Mouse (Mus musculus): Measurements from ENCODE around the gene Wipf2. TPM values are rescaled to one million over a fixed set of nuclear protein-coding genes. Genes with fewer than 3 reads are reported as not detected.

Wipf2 gene
- polyA plus RNA-seq, 1 experiment: 27.3 TPM

GRCm38 (mm10) chr11:98889977-98890376 lies 26.5 kb downstream of the Wipf2 start:
- Histone ChIP-seq H3K4me3 (ENCODE audit: low read depth, low read length) (no peak overlapping the region), H3K4me1 (ENCODE audit: control insufficient read depth, insufficient read depth, insufficient read length, low read length) (peaks cover 10% of the 10 kb centered on the region), H3K36me3 (ENCODE audit: control insufficient read depth, insufficient read depth, low read length) (peaks cover 80% of the 10 kb centered on the region), H3K27ac (ENCODE audit: insufficient read depth, low read depth, low read length) (no peak overlapping the region), H3K27me3 (ENCODE audit: control insufficient read depth, insufficient read depth, low read length) (no peaks in the 10 kb centered on the region)
- WGBS: 91% methylated on average over 5 of the region's 5 CpGs
- TF ChIP-seq CTCF (IDR thresholded peaks at IDR 0.05; ENCODE audit: extremely low read depth, insufficient read length, insufficient replicate concordance, low read depth, low read length) (no peak), POLR2A (IDR thresholded peaks at IDR 0.05; ENCODE audit: low read depth, low read length) (no peak)

DNA sequence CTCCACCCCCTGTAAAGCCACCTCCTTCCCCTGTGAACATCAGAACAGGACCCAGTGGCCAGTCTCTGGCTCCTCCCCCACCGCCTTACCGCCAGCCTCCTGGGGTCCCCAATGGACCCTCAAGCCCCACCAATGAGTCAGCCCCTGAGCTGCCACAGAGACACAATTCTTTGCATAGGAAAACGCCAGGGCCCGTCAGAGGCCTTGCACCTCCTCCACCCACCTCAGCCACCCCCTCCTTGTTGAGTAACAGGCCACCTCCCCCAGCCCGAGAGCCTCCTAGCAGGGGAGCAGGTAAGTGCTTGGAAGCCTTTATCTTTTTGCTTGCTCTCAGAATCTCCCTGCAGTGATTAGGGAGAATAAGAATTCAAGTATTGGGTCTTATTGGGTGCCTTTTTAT lies 29.0 kb downstream of the Wipf2 start:
- WGBS: 86% methylated on average over 5 of the region's 5 CpGs
- Histone ChIP-seq H3K4me1 (ENCODE audit: control insufficient read depth, insufficient read depth, insufficient read length, low read length) (peaks cover 6% of the 10 kb centered on the region; the same call in 1 of the 2 replicates), H3K27ac (ENCODE audit: insufficient read depth, low read depth, low read length) (no peak overlapping the region), H3K27me3 (ENCODE audit: control insufficient read depth, insufficient read depth, low read length) (no peaks in the 10 kb centered on the region), H3K4me3 (ENCODE audit: low read depth, low read length) (no peak overlapping the region), H3K36me3 (ENCODE audit: control insufficient read depth, insufficient read depth, low read length) (peaks cover 87% of the 10 kb centered on the region)
- TF ChIP-seq POLR2A (IDR thresholded peaks at IDR 0.05; ENCODE audit: low read depth, low read length) (no peak), CTCF (IDR thresholded peaks at IDR 0.05; ENCODE audit: extremely low read depth, insufficient read length, insufficient replicate concordance, low read depth, low read length) (no peak)

DNA sequence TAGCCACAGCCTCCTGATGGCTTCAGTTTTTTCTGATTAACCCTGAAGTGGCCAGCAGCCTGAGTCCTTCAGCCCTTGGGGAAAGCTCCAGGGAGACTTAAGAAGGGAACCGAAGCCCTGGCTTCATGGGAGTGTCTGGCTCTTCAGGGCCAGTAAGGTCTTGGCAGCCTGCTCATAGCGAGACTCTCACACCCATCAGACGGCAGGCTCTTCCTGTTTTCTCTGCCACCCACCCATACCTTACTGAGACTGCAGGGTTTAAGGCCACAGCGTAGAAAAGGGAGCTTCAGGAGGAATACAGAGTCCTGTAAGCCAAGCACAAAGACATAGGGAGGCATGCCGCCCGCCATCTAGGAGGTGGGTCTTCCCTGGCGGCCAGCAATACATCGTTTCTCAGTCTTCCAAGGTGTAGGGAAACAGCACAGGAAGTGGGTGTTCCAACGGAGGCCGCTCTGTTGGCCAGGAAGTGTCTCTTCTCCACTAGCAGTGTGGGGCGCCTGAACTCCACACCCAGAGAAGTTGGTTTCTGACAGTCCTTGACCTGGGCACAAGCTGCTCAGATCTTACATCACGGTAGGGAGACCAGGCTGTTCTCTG lies 37.2 kb downstream of the Wipf2 start:
- H3K27ac ChIP-seq (ENCODE audit: insufficient read depth, low read depth, low read length): no peak overlapping the region
- H3K4me3 ChIP-seq (ENCODE audit: low read depth, low read length): no peak overlapping the region
- peaks cover 60% of the 10 kb centered on the region for H3K36me3 ChIP-seq (ENCODE audit: control insufficient read depth, insufficient read depth, low read length)
- no peaks in the 10 kb centered on the region for H3K27me3 ChIP-seq (ENCODE audit: control insufficient read depth, insufficient read depth, low read length)
- no peak for TF ChIP-seq CTCF (IDR thresholded peaks at IDR 0.05; ENCODE audit: extremely low read depth, insufficient read length, insufficient replicate concordance, low read depth, low read length)
- peak; percentile 23; the same call in 1 of the 2 replicates for TF ChIP-seq POLR2A (IDR thresholded peaks at IDR 0.05; ENCODE audit: low read depth, low read length)
- H3K4me1 ChIP-seq (ENCODE audit: control insufficient read depth, insufficient read depth, insufficient read length, low read length): peaks cover 4% of the 10 kb centered on the region; the same call in 1 of the 2 replicates
- WGBS: 75% methylated on average over 12 of the region's 12 CpGs

- no peak overlapping the region for H3K4me3 ChIP-seq (ENCODE audit: low read depth, low read length)
- H3K27me3 ChIP-seq (ENCODE audit: control insufficient read depth, insufficient read depth, low read length): no peaks in the 10 kb centered on the region
- TF ChIP-seq CTCF (IDR thresholded peaks at IDR 0.05; ENCODE audit: extremely low read depth, insufficient read length, insufficient replicate concordance, low read depth, low read length) (no peak), POLR2A (IDR thresholded peaks at IDR 0.05; ENCODE audit: low read depth, low read length) (no peak)
- H3K4me1 ChIP-seq (ENCODE audit: control insufficient read depth, insufficient read depth, insufficient read length, low read length): peaks cover 17% of the 10 kb centered on the region; the same call in 1 of the 2 replicates
- peaks cover 40% of the 10 kb centered on the region for H3K36me3 ChIP-seq (ENCODE audit: control insufficient read depth, insufficient read depth, low read length)
- H3K27ac ChIP-seq (ENCODE audit: insufficient read depth, low read depth, low read length): no peak overlapping the region
- WGBS: 75% methylated on average over 10 of the region's 10 CpGs
Observed at GRCm38 (mm10) chr11:98902621-98903245, 39.3 kb downstream of the Wipf2 start.

DNA sequence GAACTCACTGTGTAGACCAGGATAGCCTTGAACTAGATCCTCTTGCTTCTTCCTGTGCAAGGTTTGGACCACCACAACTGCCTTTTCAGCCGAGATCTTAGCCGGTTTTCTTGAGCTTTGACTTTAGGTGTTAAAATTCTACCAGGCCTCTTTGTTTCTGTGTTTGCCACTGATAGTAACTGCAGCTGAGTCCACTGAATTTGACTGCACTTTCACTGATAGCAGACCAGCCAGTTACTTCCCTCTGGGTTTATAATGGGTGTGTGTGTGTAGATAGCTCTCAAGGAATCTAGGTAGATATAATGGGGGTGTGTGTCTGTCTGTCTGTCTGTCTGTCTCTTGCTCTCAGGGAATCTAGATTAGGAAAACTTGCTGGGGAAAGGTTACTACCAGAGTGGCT lies 41.1 kb downstream of the Wipf2 start:
- peaks cover 20% of the 10 kb centered on the region for H3K4me1 ChIP-seq (ENCODE audit: control insufficient read depth, insufficient read depth, insufficient read length, low read length)
- TF ChIP-seq CTCF (IDR thresholded peaks at IDR 0.05; ENCODE audit: extremely low read depth, insufficient read length, insufficient replicate concordance, low read depth, low read length): no peak
- no peak for TF ChIP-seq POLR2A (IDR thresholded peaks at IDR 0.05; ENCODE audit: low read depth, low read length)
- peaks cover 26% of the 10 kb centered on the region for H3K36me3 ChIP-seq (ENCODE audit: control insufficient read depth, insufficient read depth, low read length)
- peak overlapping the region; percentile 67 for H3K27ac ChIP-seq (ENCODE audit: insufficient read depth, low read depth, low read length)
- WGBS: 28% methylated on average over 2 of the region's 2 CpGs
- H3K27me3 ChIP-seq (ENCODE audit: control insufficient read depth, insufficient read depth, low read length): no peaks in the 10 kb centered on the region
- no peak overlapping the region for H3K4me3 ChIP-seq (ENCODE audit: low read depth, low read length)

DNA sequence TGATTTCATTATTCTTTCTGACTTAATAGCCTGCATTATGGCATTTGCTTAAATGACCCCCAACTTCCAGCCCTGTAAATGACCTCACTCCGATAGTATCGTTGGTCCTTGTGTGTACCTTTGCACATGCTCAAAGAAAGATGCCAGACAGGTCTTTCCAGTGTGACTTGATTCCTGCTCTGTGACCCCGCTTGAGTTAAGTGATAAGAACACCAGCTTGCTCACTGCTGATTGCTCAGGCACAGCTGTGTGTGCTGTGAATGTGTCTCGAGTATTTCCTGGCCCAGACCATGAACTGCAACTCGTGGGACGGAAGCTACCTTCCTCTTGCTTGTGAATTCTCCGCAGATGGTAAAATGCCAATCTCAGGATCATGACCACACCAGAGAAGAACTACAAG lies 41.6 kb downstream of the Wipf2 start:
- H3K27me3 ChIP-seq (ENCODE audit: control insufficient read depth, insufficient read depth, low read length): no peaks in the 10 kb centered on the region
- 24% methylated on average over 7 of the region's 7 CpGs for WGBS
- H3K4me1 ChIP-seq (ENCODE audit: control insufficient read depth, insufficient read depth, insufficient read length, low read length): peaks cover 20% of the 10 kb centered on the region
- TF ChIP-seq CTCF (IDR thresholded peaks at IDR 0.05; ENCODE audit: extremely low read depth, insufficient read length, insufficient replicate concordance, low read depth, low read length): no peak
- no peak for TF ChIP-seq POLR2A (IDR thresholded peaks at IDR 0.05; ENCODE audit: low read depth, low read length)
- H3K36me3 ChIP-seq (ENCODE audit: control insufficient read depth, insufficient read depth, low read length): peaks cover 22% of the 10 kb centered on the region
- H3K27ac ChIP-seq (ENCODE audit: insufficient read depth, low read depth, low read length): peak overlapping the region; percentile 98
- H3K4me3 ChIP-seq (ENCODE audit: low read depth, low read length): no peak overlapping the region

- no peak for TF ChIP-seq POLR2A (IDR thresholded peaks at IDR 0.05; ENCODE audit: low read depth, low read length)
- Histone ChIP-seq H3K4me3 (ENCODE audit: low read depth, low read length) (no peak overlapping the region), H3K36me3 (ENCODE audit: control insufficient read depth, insufficient read depth, low read length) (peaks cover 16% of the 10 kb centered on the region), H3K27ac (ENCODE audit: insufficient read depth, low read depth, low read length) (peak overlapping the region; percentile 98), H3K27me3 (ENCODE audit: control insufficient read depth, insufficient read depth, low read length) (no peaks in the 10 kb centered on the region), H3K4me1 (ENCODE audit: control insufficient read depth, insufficient read depth, insufficient read length, low read length) (peaks cover 20% of the 10 kb centered on the region)
- WGBS: 23% methylated on average over 4 of the region's 4 CpGs
Observed at GRCm38 (mm10) chr11:98905583-98905982, 42.1 kb downstream of the Wipf2 start.

Measured in small intestine, adult 2 months (tissue).